Mouse (Mus musculus) C2C12 (cell line): ENCODE results near the gene Cog8. TPM values are rescaled to one million over a fixed set of nuclear protein-coding genes. Genes with fewer than 3 reads are reported as not detected.
A peak's percentile ranks its signal among the peaks of the same experiment; 100 is the strongest.

Source experiments
- H3K27me3 ChIP-seq: one replicate; pipeline ENCODE4 v1.6.1; 2011; ENCODE audit not compliant: control insufficient read depth, insufficient read depth, insufficient read length
- H3K36me3 ChIP-seq: one replicate; pipeline ENCODE4 v1.6.1; 2011; ENCODE audit not compliant: control insufficient read depth, insufficient read depth
- H3K4me3 ChIP-seq: one replicate; pipeline ENCODE4 v1.5.1; 2011; ENCODE audit warnings: mild to moderate bottlenecking, control low read depth; ENCODE audit not compliant: poor library complexity, insufficient read depth, severe bottlenecking
- H3K79me2 ChIP-seq: one replicate; pipeline ENCODE4 v1.6.1; 2011; ENCODE audit not compliant: control insufficient read depth, insufficient read depth
- H3K79me3 ChIP-seq: one replicate; pipeline ENCODE4 v1.6.1; 2011; ENCODE audit warnings: low read depth, control low read depth
- H3ac ChIP-seq: one replicate; pipeline ENCODE3; 2011; ENCODE audit warnings: low read depth; ENCODE audit not compliant: control insufficient read depth, insufficient read length
- CEBPB ChIP-seq: IDR thresholded peaks from one replicate; pipeline ENCODE4 v1.6.1; 2011; ENCODE audit warnings: low read depth, mild to moderate bottlenecking, control low read depth, moderate library complexity
- CTCF ChIP-seq: IDR thresholded peaks from one replicate; pipeline ENCODE4 v1.5.1; 2011; ENCODE audit not compliant: control insufficient read depth, insufficient read depth, insufficient read length
- FOSL1 ChIP-seq: IDR thresholded peaks from one replicate; pipeline ENCODE4 v1.8.0; 2011; ENCODE audit warnings: mild to moderate bottlenecking, low read length; ENCODE audit not compliant: poor library complexity, insufficient read depth, severe bottlenecking
- MAX ChIP-seq: IDR thresholded peaks from one replicate; pipeline ENCODE4 v1.6.1; 2011; ENCODE audit warnings: mild to moderate bottlenecking, control low read depth
- MYOD1 ChIP-seq: IDR thresholded peaks from one replicate; pipeline ENCODE4 v1.6.1; 2011; ENCODE audit warnings: low read depth; ENCODE audit not compliant: control insufficient read depth, insufficient read length
- MYOG ChIP-seq: IDR thresholded peaks from one replicate; pipeline ENCODE4 v1.6.1; 2011; ENCODE audit not compliant: control insufficient read depth, insufficient read length; ENCODE audit errors: extremely low read depth
- USF1 ChIP-seq: IDR thresholded peaks from one replicate; pipeline ENCODE4 v1.6.1; 2011; ENCODE audit warnings: low read depth, mild to moderate bottlenecking, control low read depth, moderate library complexity
- long read RNA-seq, 2 experiments: library from polyadenylated mRNA; unstranded; transcript quantifications; one replicate each; pipeline ENCODE4 v2.0.0; 2019 to 2020
- polyA plus RNA-seq: library from polyadenylated mRNA; unstranded; fragments of >200 nt; fragmentation: generic; extraction: Trizol; gene quantifications from one replicate; pipeline ENCODE4 v1.2.1, GENCODE M21; 2012; ENCODE audit warnings: missing spikeins

Gene Cog8
- polyA plus RNA-seq: 20.1 TPM
- long read RNA-seq, experiment 1, full-length matches to known transcripts: 31 of 38 reads
- long read RNA-seq, experiment 1, partial matches to known transcripts: 2 of 38 reads
- long read RNA-seq, experiment 1, other reads (novel, unspliced or antisense): 5 of 38 reads
- long read RNA-seq, experiment 2, full-length matches to known transcripts: 137 of 172 reads
- long read RNA-seq, experiment 2, partial matches to known transcripts: 12 of 172 reads
- long read RNA-seq, experiment 2, other reads (novel, unspliced or antisense): 23 of 172 reads

- H3K79me3 ChIP-seq: peaks cover 35% of the 10 kb centered on the region
- H3K4me3 ChIP-seq: peak within 1 kb of the TSS; percentile 99
- TF ChIP-seq MAX: peak; percentile 95
- no peak for TF ChIP-seq FOSL1
- no peak for TF ChIP-seq USF1
- peaks cover 74% of the 10 kb centered on the region for H3K79me2 ChIP-seq
- peaks cover 50% of the 10 kb centered on the region for H3K36me3 ChIP-seq
- peak within 1 kb of the TSS; percentile 87 for H3ac ChIP-seq
- H3K27me3 ChIP-seq: no peaks in the 10 kb centered on the region
These were observed at the start of gene Cog8, which contains the start of gene Nip7 for GRCm38 (mm10) chr8:107056076-107056972. Cog8 (minus strand) TSS chr8:107056689. Nip7 (plus strand) TSS chr8:107056877.

- TF ChIP-seq MYOD1 (no peak), CEBPB (peak; percentile 45), CTCF (peak; percentile 70)
- no peak overlapping the region for H3ac ChIP-seq
- H3K4me3 ChIP-seq: no peak overlapping the region
- no peaks in the 10 kb centered on the region for H3K27me3 ChIP-seq
- H3K36me3 ChIP-seq: no peaks in the 10 kb centered on the region
- H3K79me2 ChIP-seq: no peaks in the 10 kb centered on the region
- H3K79me3 ChIP-seq: no peaks in the 10 kb centered on the region
These were observed 48.1 kb upstream of the Cog8 start for GRCm38 (mm10) chr8:107104547-107104946.

GRCm38 (mm10) chr8:107100635-107101034, 44.1 kb upstream of the Cog8 start:
- Histone ChIP-seq H3ac (no peak overlapping the region), H3K4me3 (no peak overlapping the region), H3K36me3 (no peaks in the 10 kb centered on the region), H3K79me2 (peaks cover 14% of the 10 kb centered on the region), H3K79me3 (peaks cover 5% of the 10 kb centered on the region), H3K27me3 (no peaks in the 10 kb centered on the region)
- no peak for TF ChIP-seq MYOG
- no peak for TF ChIP-seq USF1
- TF ChIP-seq CTCF: no peak
- TF ChIP-seq MYOD1: no peak
- TF ChIP-seq FOSL1: no peak
- no peak for TF ChIP-seq MAX
- TF ChIP-seq CEBPB: no peak

- Histone ChIP-seq H3K79me2 (peaks cover 55% of the 10 kb centered on the region), H3K79me3 (peaks cover 44% of the 10 kb centered on the region), H3K27me3 (no peaks in the 10 kb centered on the region), H3K36me3 (peaks cover 25% of the 10 kb centered on the region), H3K4me3 (peak within 1 kb of the TSS; percentile 82), H3ac (peak within 1 kb of the TSS; percentile 67)
- TF ChIP-seq CTCF (no peak), MAX (peak; percentile 43)
These were observed 40.0 kb upstream of the Cog8 start, which contains the start of gene Terf2 for GRCm38 (mm10) chr8:107096366-107097036. Terf2 (minus strand) TSS chr8:107096547.

- TF ChIP-seq CTCF (no peak), MYOD1 (no peak), USF1 (no peak), CEBPB (no peak), MAX (no peak), MYOG (no peak), FOSL1 (no peak)
- Histone ChIP-seq H3K79me2 (peaks cover 62% of the 10 kb centered on the region), H3K36me3 (peaks cover 31% of the 10 kb centered on the region), H3K27me3 (no peaks in the 10 kb centered on the region), H3K79me3 (peaks cover 49% of the 10 kb centered on the region), H3K4me3 (peak overlapping the region; percentile 82), H3ac (peak overlapping the region; percentile 67)
These were observed 39.4 kb upstream of the Cog8 start for GRCm38 (mm10) chr8:107095717-107096365.
